Mouse (Mus musculus): ENCODE data around the gene Camk1. TPM values are rescaled to one million over a fixed set of nuclear protein-coding genes. Genes with fewer than 3 reads are reported as not detected.

Camk1 gene
- polyA plus RNA-seq, 1 experiment from 2014 or later: 132 TPM

DNA sequence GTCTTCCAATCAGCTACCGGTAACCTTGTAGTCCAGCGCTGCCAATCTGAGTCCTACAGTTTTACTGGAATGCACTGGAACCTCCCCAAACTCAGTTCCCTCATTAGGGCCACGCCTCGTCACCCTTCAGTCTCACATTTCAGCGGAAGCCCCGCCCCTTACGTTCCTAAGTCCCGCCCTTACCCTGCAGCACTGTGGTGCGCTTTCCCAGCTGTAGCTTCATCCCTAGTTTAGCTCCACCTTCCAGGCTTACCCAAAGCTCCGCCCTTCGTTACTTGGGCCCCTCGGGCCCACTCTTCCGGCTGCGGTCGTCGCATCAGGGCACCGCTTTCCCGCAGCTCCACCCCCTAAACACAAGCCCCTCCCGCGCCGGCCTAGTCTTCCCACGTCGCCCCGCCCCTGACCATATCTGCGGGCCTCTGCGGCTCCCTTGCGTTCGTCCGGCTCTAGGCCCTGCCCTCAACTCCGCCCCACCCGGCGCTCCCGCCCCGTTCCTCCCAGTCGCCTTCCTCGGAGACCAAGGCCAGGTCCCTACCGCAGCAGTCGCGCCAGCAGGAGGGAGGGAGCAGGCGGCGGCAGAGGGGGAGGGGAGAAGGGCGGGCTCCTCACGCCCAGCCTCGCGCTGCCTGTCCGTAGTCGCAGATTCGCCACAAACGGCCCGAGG is 37.3 kb downstream of the Camk1 start:
- peaks cover 6% of the 10 kb centered on the region; the same call in 1 of the 2 replicates for H3K36me3 ChIP-seq (ENCODE audit: control insufficient read depth, insufficient read depth, low read length)
- WGBS: under 1% methylated on average over 46 of the region's 50 CpGs
- peak overlapping the region; percentile 99 for H3K27ac ChIP-seq (ENCODE audit: low read length)
- H3K4me1 ChIP-seq (ENCODE audit: control insufficient read depth, insufficient read depth, low read length): peaks cover 17% of the 10 kb centered on the region
- ATAC-seq: peak; percentile 98
- peak overlapping the region; percentile 55 for H3K4me2 ChIP-seq (ENCODE audit: low read length)
- no peaks in the 10 kb centered on the region for H3K27me3 ChIP-seq (ENCODE audit: control insufficient read depth, insufficient read depth, low read depth, low read length)
- peak overlapping the region; percentile 96 for H3K9ac ChIP-seq (ENCODE audit: low read depth, low read length)
- H3K9me3 ChIP-seq (replicated peaks; ENCODE audit: control insufficient read depth, low read length, poor library complexity, severe bottlenecking): no peaks in the 10 kb centered on the region
- H3K4me3 ChIP-seq (ENCODE audit: low read depth, low read length): peak overlapping the region; percentile 97

- H3K36me3 ChIP-seq (ENCODE audit: control insufficient read depth, insufficient read depth, low read length): no peaks in the 10 kb centered on the region
- no peak overlapping the region for H3K27ac ChIP-seq (ENCODE audit: low read length)
- no peak overlapping the region for H3K4me2 ChIP-seq (ENCODE audit: low read length)
- no peaks in the 10 kb centered on the region for H3K27me3 ChIP-seq (ENCODE audit: control insufficient read depth, insufficient read depth, low read depth, low read length)
- 22% methylated on average over 3 of the region's 3 CpGs for WGBS
- H3K9me3 ChIP-seq (replicated peaks; ENCODE audit: control insufficient read depth, low read length, poor library complexity, severe bottlenecking): no peaks in the 10 kb centered on the region
- peaks cover 5% of the 10 kb centered on the region for H3K4me1 ChIP-seq (ENCODE audit: control insufficient read depth, insufficient read depth, low read length)
- no peak overlapping the region for H3K9ac ChIP-seq (ENCODE audit: low read depth, low read length)
- H3K4me3 ChIP-seq (ENCODE audit: low read depth, low read length): no peak overlapping the region
- ATAC-seq: no peak
Measured at GRCm38 (mm10) chr6:113302258-113302657, 41.5 kb downstream of the Camk1 start.

DNA sequence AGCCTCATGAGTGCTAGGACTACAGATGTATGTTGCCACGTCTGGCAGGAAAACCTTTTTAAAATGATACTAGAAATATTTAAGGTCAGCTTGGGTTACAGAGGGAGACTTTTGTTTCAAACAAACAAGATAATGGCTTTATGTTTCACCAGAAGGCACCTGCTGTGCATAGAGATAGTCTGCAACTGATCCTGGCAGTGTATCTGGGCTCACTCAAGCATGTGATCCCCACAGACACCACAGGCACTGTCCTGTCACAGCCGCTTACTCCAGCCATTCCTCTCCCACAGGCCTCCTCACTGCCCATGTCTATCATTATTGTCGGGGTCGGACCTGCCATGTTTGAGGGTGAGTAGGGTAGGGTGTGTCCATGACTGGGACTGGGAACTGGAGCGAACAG is 42.4 kb downstream of the Camk1 start:
- Histone ChIP-seq H3K36me3 (ENCODE audit: control insufficient read depth, insufficient read depth, low read length) (no peaks in the 10 kb centered on the region), H3K9ac (ENCODE audit: low read depth, low read length) (no peak overlapping the region), H3K4me2 (ENCODE audit: low read length) (no peak overlapping the region), H3K27ac (ENCODE audit: low read length) (no peak overlapping the region), H3K9me3 (replicated peaks; ENCODE audit: control insufficient read depth, low read length, poor library complexity, severe bottlenecking) (no peaks in the 10 kb centered on the region), H3K27me3 (ENCODE audit: control insufficient read depth, insufficient read depth, low read depth, low read length) (no peaks in the 10 kb centered on the region), H3K4me1 (ENCODE audit: control insufficient read depth, insufficient read depth, low read length) (peaks cover 5% of the 10 kb centered on the region), H3K4me3 (ENCODE audit: low read depth, low read length) (no peak overlapping the region)
- ATAC-seq: no peak
- 78% methylated on average over 5 of the region's 5 CpGs for WGBS

DNA sequence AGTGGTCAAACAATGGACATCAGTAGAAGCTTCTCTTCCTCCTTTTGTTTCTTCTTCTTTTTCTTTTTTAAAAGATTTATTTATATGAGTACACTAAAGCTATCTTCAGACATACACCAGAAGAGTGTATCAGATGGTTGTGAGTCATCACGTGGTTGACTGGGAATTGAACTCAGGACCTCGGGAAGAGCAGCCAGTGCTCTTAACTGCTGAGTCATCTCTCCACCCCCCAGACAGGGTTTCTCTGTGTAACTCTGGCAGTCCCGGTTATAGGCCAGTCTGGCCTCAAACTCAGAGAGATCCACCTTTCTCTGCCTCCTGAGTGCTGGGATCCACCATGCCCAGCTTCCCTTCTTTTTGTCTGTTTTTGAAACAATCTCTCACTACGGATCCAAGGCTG is 47.1 kb downstream of the Camk1 start:
- Histone ChIP-seq H3K4me3 (ENCODE audit: low read depth, low read length) (no peak overlapping the region), H3K9ac (ENCODE audit: low read depth, low read length) (no peak overlapping the region), H3K36me3 (ENCODE audit: control insufficient read depth, insufficient read depth, low read length) (no peaks in the 10 kb centered on the region), H3K4me1 (ENCODE audit: control insufficient read depth, insufficient read depth, low read length) (no peaks in the 10 kb centered on the region), H3K4me2 (ENCODE audit: low read length) (no peak overlapping the region), H3K27ac (ENCODE audit: low read length) (no peak overlapping the region), H3K27me3 (ENCODE audit: control insufficient read depth, insufficient read depth, low read depth, low read length) (no peaks in the 10 kb centered on the region), H3K9me3 (replicated peaks; ENCODE audit: control insufficient read depth, low read length, poor library complexity, severe bottlenecking) (no peaks in the 10 kb centered on the region)
- ATAC-seq: no peak
- 69% methylated on average over 4 of the region's 4 CpGs for WGBS

GRCm38 (mm10) chr6:113296046-113296445 is 47.7 kb downstream of the Camk1 start:
- H3K9me3 ChIP-seq (replicated peaks; ENCODE audit: control insufficient read depth, low read length, poor library complexity, severe bottlenecking): no peaks in the 10 kb centered on the region
- H3K9ac ChIP-seq (ENCODE audit: low read depth, low read length): no peak overlapping the region
- ATAC-seq: no peak
- no peaks in the 10 kb centered on the region for H3K27me3 ChIP-seq (ENCODE audit: control insufficient read depth, insufficient read depth, low read depth, low read length)
- no peak overlapping the region for H3K4me2 ChIP-seq (ENCODE audit: low read length)
- H3K36me3 ChIP-seq (ENCODE audit: control insufficient read depth, insufficient read depth, low read length): no peaks in the 10 kb centered on the region
- WGBS: 83% methylated on average over 2 of the region's 2 CpGs
- H3K4me3 ChIP-seq (ENCODE audit: low read depth, low read length): no peak overlapping the region
- H3K27ac ChIP-seq (ENCODE audit: low read length): no peak overlapping the region
- no peaks in the 10 kb centered on the region for H3K4me1 ChIP-seq (ENCODE audit: control insufficient read depth, insufficient read depth, low read length)

GRCm38 (mm10) chr6:113292938-113293337 is 50.8 kb downstream of the Camk1 start:
- Histone ChIP-seq H3K4me3 (ENCODE audit: low read depth, low read length) (no peak overlapping the region), H3K9me3 (replicated peaks; ENCODE audit: control insufficient read depth, low read length, poor library complexity, severe bottlenecking) (no peaks in the 10 kb centered on the region), H3K4me2 (ENCODE audit: low read length) (no peak overlapping the region), H3K4me1 (ENCODE audit: control insufficient read depth, insufficient read depth, low read length) (no peaks in the 10 kb centered on the region), H3K27me3 (ENCODE audit: control insufficient read depth, insufficient read depth, low read depth, low read length) (no peaks in the 10 kb centered on the region), H3K27ac (ENCODE audit: low read length) (no peak overlapping the region), H3K36me3 (ENCODE audit: control insufficient read depth, insufficient read depth, low read length) (no peaks in the 10 kb centered on the region), H3K9ac (ENCODE audit: low read depth, low read length) (no peak overlapping the region)
- no peak for ATAC-seq
- 66% methylated on average over 5 of the region's 5 CpGs for WGBS

- no peaks in the 10 kb centered on the region for H3K27me3 ChIP-seq (ENCODE audit: control insufficient read depth, insufficient read depth, low read depth, low read length)
- no peaks in the 10 kb centered on the region for H3K9me3 ChIP-seq (replicated peaks; ENCODE audit: control insufficient read depth, low read length, poor library complexity, severe bottlenecking)
- H3K4me2 ChIP-seq (ENCODE audit: low read length): no peak overlapping the region
- H3K9ac ChIP-seq (ENCODE audit: low read depth, low read length): no peak overlapping the region
- no peaks in the 10 kb centered on the region for H3K4me1 ChIP-seq (ENCODE audit: control insufficient read depth, insufficient read depth, low read length)
- no peak overlapping the region for H3K27ac ChIP-seq (ENCODE audit: low read length)
- no peak for ATAC-seq
- WGBS: 69% methylated on average over 6 of the region's 6 CpGs
- no peak overlapping the region for H3K4me3 ChIP-seq (ENCODE audit: low read depth, low read length)
- H3K36me3 ChIP-seq (ENCODE audit: control insufficient read depth, insufficient read depth, low read length): no peaks in the 10 kb centered on the region
Measured at GRCm38 (mm10) chr6:113290346-113290745, 53.4 kb downstream of the Camk1 start.

GRCm38 (mm10) chr6:113289346-113289745 is 54.4 kb downstream of the Camk1 start:
- no peaks in the 10 kb centered on the region for H3K4me1 ChIP-seq (ENCODE audit: control insufficient read depth, insufficient read depth, low read length)
- no peaks in the 10 kb centered on the region for H3K36me3 ChIP-seq (ENCODE audit: control insufficient read depth, insufficient read depth, low read length)
- 92% methylated on average over 15 of the region's 15 CpGs for WGBS
- H3K4me3 ChIP-seq (ENCODE audit: low read depth, low read length): no peak overlapping the region
- peaks cover under 1% of the 10 kb centered on the region; the same call in 1 of the 2 replicates for H3K27me3 ChIP-seq (ENCODE audit: control insufficient read depth, insufficient read depth, low read depth, low read length)
- no peak overlapping the region for H3K9ac ChIP-seq (ENCODE audit: low read depth, low read length)
- H3K4me2 ChIP-seq (ENCODE audit: low read length): no peak overlapping the region
- H3K9me3 ChIP-seq (replicated peaks; ENCODE audit: control insufficient read depth, low read length, poor library complexity, severe bottlenecking): no peaks in the 10 kb centered on the region
- H3K27ac ChIP-seq (ENCODE audit: low read length): no peak overlapping the region
- ATAC-seq: no peak

DNA sequence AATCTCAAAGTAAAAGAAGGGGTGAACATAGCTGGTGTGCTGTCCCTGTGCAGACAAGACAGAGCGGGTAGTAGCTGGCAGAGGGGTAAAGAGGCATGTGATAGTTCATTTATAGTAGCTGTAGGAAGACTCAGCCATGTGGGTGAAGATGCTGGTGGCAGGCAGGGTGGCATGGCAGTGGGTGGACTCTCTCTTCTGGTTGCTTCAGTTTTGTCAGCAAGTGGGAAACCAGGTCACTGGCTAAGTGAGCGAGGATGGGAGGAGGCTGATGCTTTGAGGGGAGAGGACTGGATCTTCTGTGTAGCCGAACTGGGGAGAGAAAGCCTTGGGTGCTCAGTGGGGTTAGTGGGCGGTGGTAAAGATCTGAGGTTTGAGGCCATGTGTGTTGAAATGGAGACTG is 56.5 kb downstream of the Camk1 start:
- 72% methylated on average over 4 of the region's 4 CpGs for WGBS
- Histone ChIP-seq H3K36me3 (ENCODE audit: control insufficient read depth, insufficient read depth, low read length) (no peaks in the 10 kb centered on the region), H3K4me2 (ENCODE audit: low read length) (no peak overlapping the region), H3K27me3 (ENCODE audit: control insufficient read depth, insufficient read depth, low read depth, low read length) (peaks cover 18% of the 10 kb centered on the region), H3K4me3 (ENCODE audit: low read depth, low read length) (no peak overlapping the region), H3K9ac (ENCODE audit: low read depth, low read length) (no peak overlapping the region), H3K27ac (ENCODE audit: low read length) (no peak overlapping the region), H3K9me3 (replicated peaks; ENCODE audit: control insufficient read depth, low read length, poor library complexity, severe bottlenecking) (no peaks in the 10 kb centered on the region), H3K4me1 (ENCODE audit: control insufficient read depth, insufficient read depth, low read length) (peaks cover 8% of the 10 kb centered on the region)
- no peak for ATAC-seq
